In genomic region chr11:77808051-77808465, GRCm38 (mm10) we compare ENCODE assay signal across 8 mouse cellular contexts. TPM values are rescaled to one million over a fixed set of nuclear protein-coding genes. Genes with fewer than 3 reads are reported as not detected.
DNase-seq lines count a peak whose midpoint lies in the region; ATAC-seq and TF ChIP-seq lines count a peak whose summit lies in the region.

No protein-coding gene starts in this region.

- no peak overlapping the region for H3K4me2 ChIP-seq in hindbrain, embryonic 12.5 days (replicated peaks)
- H3K4me2 ChIP-seq in intestine, postnatal 0 days (replicated peaks; ENCODE audit: low read depth): no peak overlapping the region

- 27% methylated on average over 5 of the region's 5 CpGs for WGBS in hindbrain, embryonic 10.5 days
- WGBS in hindbrain, embryonic 12.5 days: 39% methylated on average over 5 of the region's 5 CpGs
- WGBS in intestine, postnatal 0 days: 53% methylated on average over 5 of the region's 5 CpGs

- peaks cover 50% of the 10 kb centered on the region for H3K4me1 ChIP-seq in hindbrain, embryonic 10.5 days (replicated peaks)
- peaks cover 28% of the 10 kb centered on the region for H3K4me1 ChIP-seq in hindbrain, embryonic 12.5 days
- H3K4me1 ChIP-seq in G1E (ENCODE audit: insufficient read depth, low read depth, low read length): peaks cover 22% of the 10 kb centered on the region
- H3K4me1 ChIP-seq in cortical plate, adult 2 months (ENCODE audit: control insufficient read depth, insufficient read depth, low read length): peaks cover 25% of the 10 kb centered on the region
- no peaks in the 10 kb centered on the region for H3K4me1 ChIP-seq in intestine, postnatal 0 days (replicated peaks; ENCODE audit: control insufficient read depth, insufficient read depth, low read length)

- ATAC-seq in hindbrain, embryonic 12.5 days (ENCODE audit: low FRiP score): no peak
- ATAC-seq in G1E (ENCODE audit: extremely low read depth, insufficient number of reproducible peaks, low FRiP score, poor library complexity, severe bottlenecking): 0 out of 2 replicates have a peak, but pooled peaks have one; percentile 8
- ATAC-seq in intestine, postnatal 0 days: 0 out of 2 replicates have a peak, but pooled peaks have one; percentile 4

- TF ChIP-seq POLR2A in cortical plate, adult 2 months (IDR thresholded peaks at IDR 0.05; ENCODE audit: extremely low read depth, insufficient read depth, low read length): no peak

- H3K9me3 ChIP-seq in hindbrain, embryonic 10.5 days: no peaks in the 10 kb centered on the region
- H3K9me3 ChIP-seq in hindbrain, embryonic 12.5 days (replicated peaks): no peaks in the 10 kb centered on the region
- H3K9me3 ChIP-seq in G1E (replicated peaks): no peaks in the 10 kb centered on the region
- H3K9me3 ChIP-seq in intestine, postnatal 0 days (ENCODE audit: control insufficient read depth): no peaks in the 10 kb centered on the region

- H3K27me3 ChIP-seq in hindbrain, embryonic 10.5 days (ENCODE audit: insufficient read depth, poor library complexity, severe bottlenecking): no peaks in the 10 kb centered on the region
- no peaks in the 10 kb centered on the region for H3K27me3 ChIP-seq in hindbrain, embryonic 12.5 days
- H3K27me3 ChIP-seq in G1E (ENCODE audit: insufficient read depth, low read length): no peaks in the 10 kb centered on the region
- no peaks in the 10 kb centered on the region for H3K27me3 ChIP-seq in intestine, postnatal 0 days (replicated peaks; ENCODE audit: control insufficient read depth, insufficient read depth, low read length)

- H3K36me3 ChIP-seq in hindbrain, embryonic 10.5 days: peaks cover 18% of the 10 kb centered on the region
- H3K36me3 ChIP-seq in hindbrain, embryonic 12.5 days: peaks cover 7% of the 10 kb centered on the region; the same call in 1 of the 2 replicates
- peaks cover 75% of the 10 kb centered on the region for H3K36me3 ChIP-seq in G1E (replicated peaks)
- peaks cover 11% of the 10 kb centered on the region; the same call in 1 of the 2 replicates for H3K36me3 ChIP-seq in intestine, postnatal 0 days (ENCODE audit: control insufficient read depth, insufficient read depth)

- no peak for TF ChIP-seq CTCF in G1E (IDR thresholded peaks at IDR 0.05; ENCODE audit: low read depth, low read length)
- TF ChIP-seq CTCF in cortical plate, adult 2 months (IDR thresholded peaks at IDR 0.05; ENCODE audit: extremely low read depth, insufficient read depth, low read length): no peak
- TF ChIP-seq CTCF in intestine, postnatal 0 days (IDR thresholded peaks at IDR 0.05; ENCODE audit: low read depth): no peak

- DNase-seq in hindbrain, embryonic 10.5 days (ENCODE audit: low spot score): no peak
- DNase-seq in G1E (ENCODE audit: low spot score): no peak
- no peak for DNase-seq in testis, postnatal 10 days (ENCODE audit: low spot score)
- no peak for DNase-seq in right cerebral cortex, postnatal 14 days
- no peak for DNase-seq in left cerebral cortex, adult 8-10 months (ENCODE audit: low spot score in 2 of 2)

- peak overlapping the region; percentile 79; the same call in 1 of the 2 replicates for H3K27ac ChIP-seq in hindbrain, embryonic 10.5 days
- no peak overlapping the region for H3K27ac ChIP-seq in hindbrain, embryonic 12.5 days
- 0 out of 2 replicates have a peak overlapping the region, but pooled peaks have one; percentile 10 for H3K27ac ChIP-seq in cortical plate, adult 2 months (ENCODE audit: insufficient read depth, low read length)
- H3K27ac ChIP-seq in intestine, postnatal 0 days (ENCODE audit: low read depth, low read length): no peak overlapping the region

- H3K9ac ChIP-seq in hindbrain, embryonic 12.5 days: no peak overlapping the region
- H3K9ac ChIP-seq in intestine, postnatal 0 days (ENCODE audit: low read depth, low read length): no peak overlapping the region

- no peak overlapping the region for H3K4me3 ChIP-seq in hindbrain, embryonic 10.5 days
- no peak overlapping the region for H3K4me3 ChIP-seq in hindbrain, embryonic 12.5 days
- no peak overlapping the region for H3K4me3 ChIP-seq in G1E (ENCODE audit: low read depth, low read length)
- no peak overlapping the region for H3K4me3 ChIP-seq in cortical plate, adult 2 months (ENCODE audit: insufficient read depth, low read length)
- H3K4me3 ChIP-seq in intestine, postnatal 0 days (ENCODE audit: low read depth, low read length): no peak overlapping the region

RNA-seq across cellular contexts. Expression of gene Gm10277, which starts 20.5 kb away (rescaled TPM):
- 1.5 and 2.0 TPM in 2 replicates for polyA plus RNA-seq in hindbrain, embryonic 10.5 days (2016; fragmentation: Nextera tagmentation; extraction: Ambion mirVana)
- 2.7 and 2.9 TPM in 2 replicates for polyA plus RNA-seq in hindbrain, embryonic 12.5 days (2016; fragmentation: Nextera tagmentation; extraction: Ambion mirVana)
- total RNA-seq in G1E (2014; fragmentation: Nextera tagmentation): not detected in 2 replicates
- total RNA-seq in G1E (2017): 0.23 and 0.33 TPM in 2 replicates
- not detected in 2 replicates for polyA plus RNA-seq in G1E (2012)
- not detected in 2 replicates for polyA plus RNA-seq in cortical plate, adult 2 months (2012; rRNA removed)
- 0.53 and 0.72 TPM in 2 replicates for polyA plus RNA-seq in intestine, postnatal 0 days (2015; fragmentation: Nextera tagmentation; extraction: Ambion mirVana)
- total RNA-seq in left cerebral cortex, adult 8-10 months (2022): not detected

RNA-seq across cellular contexts. Expression of gene Myo18a, which starts 45.0 kb away (rescaled TPM):
- polyA plus RNA-seq in hindbrain, embryonic 10.5 days (2016; fragmentation: Nextera tagmentation; extraction: Ambion mirVana): 29.7 and 32.9 TPM in 2 replicates
- 55.9 and 58.9 TPM in 2 replicates for polyA plus RNA-seq in hindbrain, embryonic 12.5 days (2016; fragmentation: Nextera tagmentation; extraction: Ambion mirVana)
- total RNA-seq in G1E (2014; fragmentation: Nextera tagmentation): 53.1 and 57.0 TPM in 2 replicates
- 28.8 and 32.7 TPM in 2 replicates for total RNA-seq in G1E (2017)
- polyA plus RNA-seq in G1E (2012): 41.9 and 59.4 TPM in 2 replicates
- polyA plus RNA-seq in cortical plate, adult 2 months (2012; rRNA removed): 72.7 and 73.3 TPM in 2 replicates
- polyA plus RNA-seq in intestine, postnatal 0 days (2015; fragmentation: Nextera tagmentation; extraction: Ambion mirVana): 25.4 and 30.7 TPM in 2 replicates
- 100 to 1,000 TPM; 133 to 174 (median 147) TPM for total RNA-seq in left cerebral cortex, adult 8-10 months (2022)

Comparison
In these comparisons a context has a peak if more than half of its experiments do, and no peak if none do; other contexts are left out.
1. H3K27ac ChIP-seq: peak in hindbrain, embryonic 10.5 days (single experiment) and cortical plate, adult 2 months (single experiment); none in hindbrain, embryonic 12.5 days (single experiment) and intestine, postnatal 0 days (single experiment).